Mouse (Mus musculus): ENCODE results near the gene Spata31d1a. TPM values are rescaled to one million over a fixed set of nuclear protein-coding genes. Genes with fewer than 3 reads are reported as not detected.

Gene Spata31d1a
- total and polyA plus RNA-seq, 2 experiments from 2014 or later, result not detected

- DNase-seq (ENCODE audit: low spot score) (no peak), ATAC-seq (ENCODE audit: insufficient read depth, low read depth) (no peak)
- no peak overlapping the region for H3K4me2 ChIP-seq (ENCODE audit: low read depth, low read length)
- no peak overlapping the region for H3K9ac ChIP-seq (replicated peaks; ENCODE audit: low read depth, low read length)
- H3K27me3 ChIP-seq (ENCODE audit: control insufficient read depth, insufficient read depth, low read length), result no peaks in the 10 kb centered on the region
- H3K27ac ChIP-seq (ENCODE audit: low read depth), result no peak overlapping the region
- H3K9me3 ChIP-seq (replicated peaks; ENCODE audit: control insufficient read depth, low read length), result no peaks in the 10 kb centered on the region
- peaks cover 8% of the 10 kb centered on the region for H3K4me1 ChIP-seq (ENCODE audit: control insufficient read depth, insufficient read depth)
- WGBS, result 52% methylated on average over 4 of the region's 4 CpGs
- H3K36me3 ChIP-seq (replicated peaks; ENCODE audit: control insufficient read depth, insufficient read depth, low read length), result peaks cover 2% of the 10 kb centered on the region; the same call in 1 of the 2 replicates
- no peak for TF ChIP-seq CTCF (IDR thresholded peaks at IDR 0.05; ENCODE audit: low read depth)
- TF ChIP-seq EP300 (IDR thresholded peaks at IDR 0.05; ENCODE audit: low read depth), result no peak
- H3K4me3 ChIP-seq (ENCODE audit: low read depth, low read length), result no peak overlapping the region
Observed at GRCm38 (mm10) chr13:59656975-59657388, 53.1 kb downstream of the Spata31d1a start.

GRCm38 (mm10) chr13:59656316-59656832, 53.8 kb downstream of the Spata31d1a start:
- no peaks in the 10 kb centered on the region for H3K9me3 ChIP-seq (replicated peaks; ENCODE audit: control insufficient read depth, low read length)
- no peaks in the 10 kb centered on the region for H3K36me3 ChIP-seq (replicated peaks; ENCODE audit: control insufficient read depth, insufficient read depth, low read length)
- H3K4me2 ChIP-seq (ENCODE audit: low read depth, low read length), result no peak overlapping the region
- H3K27ac ChIP-seq (ENCODE audit: low read depth), result no peak overlapping the region
- no peak overlapping the region for H3K9ac ChIP-seq (replicated peaks; ENCODE audit: low read depth, low read length)
- DNase-seq (ENCODE audit: low spot score) (no peak), ATAC-seq (ENCODE audit: insufficient read depth, low read depth) (no peak)
- no peak for TF ChIP-seq EP300 (IDR thresholded peaks at IDR 0.05; ENCODE audit: low read depth)
- no peaks in the 10 kb centered on the region for H3K27me3 ChIP-seq (ENCODE audit: control insufficient read depth, insufficient read depth, low read length)
- WGBS, result 53% methylated on average over 10 of the region's 10 CpGs
- H3K4me3 ChIP-seq (ENCODE audit: low read depth, low read length), result no peak overlapping the region
- H3K4me1 ChIP-seq (ENCODE audit: control insufficient read depth, insufficient read depth), result peaks cover 8% of the 10 kb centered on the region

- H3K4me1 ChIP-seq (ENCODE audit: control insufficient read depth, insufficient read depth), result peaks cover 8% of the 10 kb centered on the region
- ATAC-seq (ENCODE audit: insufficient read depth, low read depth), result no peak
- H3K4me3 ChIP-seq (ENCODE audit: low read depth, low read length), result no peak overlapping the region
- no peak for DNase-seq (ENCODE audit: low spot score)
- no peak overlapping the region for H3K27ac ChIP-seq (ENCODE audit: low read depth)
- 93% methylated on average over 15 of the region's 15 CpGs for WGBS
- no peak overlapping the region for H3K4me2 ChIP-seq (ENCODE audit: low read depth, low read length)
- H3K36me3 ChIP-seq (replicated peaks; ENCODE audit: control insufficient read depth, insufficient read depth, low read length), result no peaks in the 10 kb centered on the region
- H3K27me3 ChIP-seq (ENCODE audit: control insufficient read depth, insufficient read depth, low read length), result no peaks in the 10 kb centered on the region
- H3K9me3 ChIP-seq (replicated peaks; ENCODE audit: control insufficient read depth, low read length), result no peaks in the 10 kb centered on the region
- no peak overlapping the region for H3K9ac ChIP-seq (replicated peaks; ENCODE audit: low read depth, low read length)
- TF ChIP-seq CTCF (IDR thresholded peaks at IDR 0.05; ENCODE audit: low read depth), result no peak
- TF ChIP-seq EP300 (IDR thresholded peaks at IDR 0.05; ENCODE audit: low read depth), result no peak
Observed at GRCm38 (mm10) chr13:59655718-59656315, 54.3 kb downstream of the Spata31d1a start.

- no peaks in the 10 kb centered on the region for H3K27me3 ChIP-seq (ENCODE audit: control insufficient read depth, insufficient read depth, low read length)
- H3K9me3 ChIP-seq (replicated peaks; ENCODE audit: control insufficient read depth, low read length), result no peaks in the 10 kb centered on the region
- H3K9ac ChIP-seq (replicated peaks; ENCODE audit: low read depth, low read length), result no peak overlapping the region
- H3K4me3 ChIP-seq (ENCODE audit: low read depth, low read length), result no peak overlapping the region
- 90% methylated on average over 5 of the region's 5 CpGs for WGBS
- H3K36me3 ChIP-seq (replicated peaks; ENCODE audit: control insufficient read depth, insufficient read depth, low read length), result no peaks in the 10 kb centered on the region; the same call in 1 of the 2 replicates
- TF ChIP-seq EP300 (IDR thresholded peaks at IDR 0.05; ENCODE audit: low read depth), result no peak
- TF ChIP-seq CTCF (IDR thresholded peaks at IDR 0.05; ENCODE audit: low read depth), result no peak
- H3K4me1 ChIP-seq (ENCODE audit: control insufficient read depth, insufficient read depth), result peaks cover 8% of the 10 kb centered on the region
- no peak overlapping the region for H3K4me2 ChIP-seq (ENCODE audit: low read depth, low read length)
- H3K27ac ChIP-seq (ENCODE audit: low read depth), result no peak overlapping the region
- DNase-seq (ENCODE audit: low spot score) (no peak), ATAC-seq (ENCODE audit: insufficient read depth, low read depth) (no peak)
Observed at GRCm38 (mm10) chr13:59654465-59654864, 55.7 kb downstream of the Spata31d1a start.

DNA sequence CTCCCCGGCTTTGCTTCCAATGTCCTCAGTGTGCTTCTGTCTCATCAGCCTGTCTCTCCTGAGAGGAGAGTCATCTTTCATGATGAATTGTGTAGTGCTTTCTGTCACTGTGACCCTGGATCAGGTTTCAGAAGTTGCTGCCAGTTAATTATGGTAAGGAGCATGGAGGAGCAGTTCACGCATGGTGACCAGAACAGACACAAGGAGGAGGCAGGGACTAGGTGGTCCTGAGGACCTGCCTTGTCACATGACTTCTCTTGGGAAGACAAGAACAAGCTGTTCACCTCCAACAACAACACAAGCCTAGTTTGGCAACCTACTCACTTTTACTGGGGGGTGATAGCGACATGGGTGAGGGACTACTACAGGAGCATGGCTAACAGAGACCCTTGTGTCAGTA, 57.0 kb downstream of the Spata31d1a start:
- no peak for DNase-seq (ENCODE audit: low spot score)
- Histone ChIP-seq H3K36me3 (replicated peaks; ENCODE audit: control insufficient read depth, insufficient read depth, low read length) (peaks cover 5% of the 10 kb centered on the region; the same call in 1 of the 2 replicates), H3K9me3 (replicated peaks; ENCODE audit: control insufficient read depth, low read length) (no peaks in the 10 kb centered on the region), H3K4me3 (ENCODE audit: low read depth, low read length) (no peak overlapping the region), H3K4me1 (ENCODE audit: control insufficient read depth, insufficient read depth) (peaks cover 8% of the 10 kb centered on the region), H3K9ac (replicated peaks; ENCODE audit: low read depth, low read length) (no peak overlapping the region), H3K27me3 (ENCODE audit: control insufficient read depth, insufficient read depth, low read length) (no peaks in the 10 kb centered on the region), H3K27ac (ENCODE audit: low read depth) (no peak overlapping the region), H3K4me2 (ENCODE audit: low read depth, low read length) (no peak overlapping the region)
- no peak for ATAC-seq (ENCODE audit: insufficient read depth, low read depth)
- TF ChIP-seq CTCF (IDR thresholded peaks at IDR 0.05; ENCODE audit: low read depth) (no peak), EP300 (IDR thresholded peaks at IDR 0.05; ENCODE audit: low read depth) (no peak)
- 63% methylated on average over 3 of the region's 3 CpGs for WGBS

DNA sequence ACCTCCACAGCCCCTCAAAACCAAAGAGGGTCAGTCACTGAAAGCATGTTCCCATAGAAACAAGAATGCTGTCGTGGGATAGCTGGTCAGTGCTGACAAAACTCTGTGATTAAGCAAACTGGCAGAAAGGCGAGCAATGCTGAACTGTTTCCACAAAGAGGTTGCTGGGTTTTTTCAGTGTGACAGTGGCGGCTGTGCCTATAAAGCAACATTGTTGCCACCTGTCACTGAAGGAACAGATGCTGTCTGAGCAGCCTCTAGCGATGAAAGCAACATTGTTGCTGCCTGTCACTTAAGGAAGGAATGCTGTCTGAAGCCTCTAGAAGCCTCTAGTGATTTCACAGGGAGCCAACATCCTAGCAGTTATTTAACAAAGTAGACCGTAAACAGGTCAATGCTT, 57.5 kb downstream of the Spata31d1a start:
- no peak overlapping the region for H3K4me3 ChIP-seq (ENCODE audit: low read depth, low read length)
- H3K36me3 ChIP-seq (replicated peaks; ENCODE audit: control insufficient read depth, insufficient read depth, low read length), result peaks cover 5% of the 10 kb centered on the region; the same call in 1 of the 2 replicates
- no peak overlapping the region for H3K27ac ChIP-seq (ENCODE audit: low read depth)
- no peaks in the 10 kb centered on the region for H3K9me3 ChIP-seq (replicated peaks; ENCODE audit: control insufficient read depth, low read length)
- 41% methylated on average over 5 of the region's 5 CpGs for WGBS
- TF ChIP-seq EP300 (IDR thresholded peaks at IDR 0.05; ENCODE audit: low read depth), result no peak
- no peak for TF ChIP-seq CTCF (IDR thresholded peaks at IDR 0.05; ENCODE audit: low read depth)
- H3K4me2 ChIP-seq (ENCODE audit: low read depth, low read length), result no peak overlapping the region
- peaks cover 8% of the 10 kb centered on the region for H3K4me1 ChIP-seq (ENCODE audit: control insufficient read depth, insufficient read depth)
- DNase-seq (ENCODE audit: low spot score) (no peak), ATAC-seq (ENCODE audit: insufficient read depth, low read depth) (0 out of 2 replicates have a peak, but pooled peaks have one; percentile 11)
- H3K9ac ChIP-seq (replicated peaks; ENCODE audit: low read depth, low read length), result no peak overlapping the region
- H3K27me3 ChIP-seq (ENCODE audit: control insufficient read depth, insufficient read depth, low read length), result no peaks in the 10 kb centered on the region

Other genes with a start within 250 kb of the Spata31d1a start
- gene Agtpbp1, start 125.1 kb downstream of the Spata31d1a start, total RNA-seq (2014; rRNA removed; ENCODE audit: low replicate concordance), result 21.6 and 21.7 TPM in 2 replicates
- 10.4 and 12.4 TPM in 2 replicates for gene Agtpbp1, start 125.1 kb downstream of the Spata31d1a start, polyA plus RNA-seq (2015; fragmentation: Nextera tagmentation; extraction: Ambion mirVana)
- gene Naa35, start 125.1 kb downstream of the Spata31d1a start, total RNA-seq (2014; rRNA removed; ENCODE audit: low replicate concordance), result 31.3 and 83.1 TPM in 2 replicates
- 70.0 and 72.5 TPM in 2 replicates for gene Naa35, start 125.1 kb downstream of the Spata31d1a start, polyA plus RNA-seq (2015; fragmentation: Nextera tagmentation; extraction: Ambion mirVana)
- 26.6 and 30.4 TPM in 2 replicates for gene Golm1, start 34.5 kb downstream of the Spata31d1a start, total RNA-seq (2014; rRNA removed; ENCODE audit: low replicate concordance)
- gene Golm1, start 34.5 kb downstream of the Spata31d1a start, polyA plus RNA-seq (2015; fragmentation: Nextera tagmentation; extraction: Ambion mirVana), result 19.9 and 20.8 TPM in 2 replicates
- gene 4921517D22Rik, start 16.2 kb downstream of the Spata31d1a start, total RNA-seq (2014; rRNA removed; ENCODE audit: low replicate concordance), result not detected in 2 replicates
- not detected in 2 replicates for gene 4921517D22Rik, start 16.2 kb downstream of the Spata31d1a start, polyA plus RNA-seq (2015; fragmentation: Nextera tagmentation; extraction: Ambion mirVana)
- gene Spata31d1b, start 2.0 kb upstream of the Spata31d1a start, total RNA-seq (2014; rRNA removed; ENCODE audit: low replicate concordance), result not detected in 2 replicates
- not detected in 2 replicates for gene Spata31d1b, start 2.0 kb upstream of the Spata31d1a start, polyA plus RNA-seq (2015; fragmentation: Nextera tagmentation; extraction: Ambion mirVana)
- gene Spata31d1d, start 21.4 kb upstream of the Spata31d1a start, total RNA-seq (2014; rRNA removed; ENCODE audit: low replicate concordance), result not detected in 2 replicates
- not detected in 2 replicates for gene Spata31d1d, start 21.4 kb upstream of the Spata31d1a start, polyA plus RNA-seq (2015; fragmentation: Nextera tagmentation; extraction: Ambion mirVana)
- not detected in 2 replicates for gene 1700014D04Rik, start 36.4 kb upstream of the Spata31d1a start, total RNA-seq (2014; rRNA removed; ENCODE audit: low replicate concordance)
- gene 1700014D04Rik, start 36.4 kb upstream of the Spata31d1a start, polyA plus RNA-seq (2015; fragmentation: Nextera tagmentation; extraction: Ambion mirVana), result 0.18 TPM in 1 of 2 replicates, not detected in the other
- 187 and 193 TPM in 2 replicates for gene Isca1, start 59.5 kb upstream of the Spata31d1a start, total RNA-seq (2014; rRNA removed; ENCODE audit: low replicate concordance)
- gene Isca1, start 59.5 kb upstream of the Spata31d1a start, polyA plus RNA-seq (2015; fragmentation: Nextera tagmentation; extraction: Ambion mirVana), result 259 and 270 TPM in 2 replicates
- not detected in 2 replicates for gene Gm49354, start 71.9 kb upstream of the Spata31d1a start, total RNA-seq (2014; rRNA removed; ENCODE audit: low replicate concordance)
- gene Gm49354, start 71.9 kb upstream of the Spata31d1a start, polyA plus RNA-seq (2015; fragmentation: Nextera tagmentation; extraction: Ambion mirVana), result not detected in 2 replicates
- gene Tut7, start 112.8 kb upstream of the Spata31d1a start, total RNA-seq (2014; rRNA removed; ENCODE audit: low replicate concordance), result 19.3 and 24.3 TPM in 2 replicates
- gene Tut7, start 112.8 kb upstream of the Spata31d1a start, polyA plus RNA-seq (2015; fragmentation: Nextera tagmentation; extraction: Ambion mirVana), result 24.0 and 26.3 TPM in 2 replicates